Mouse (Mus musculus): Measurements from ENCODE around the gene Naa50.

Gene Naa50

DNA sequence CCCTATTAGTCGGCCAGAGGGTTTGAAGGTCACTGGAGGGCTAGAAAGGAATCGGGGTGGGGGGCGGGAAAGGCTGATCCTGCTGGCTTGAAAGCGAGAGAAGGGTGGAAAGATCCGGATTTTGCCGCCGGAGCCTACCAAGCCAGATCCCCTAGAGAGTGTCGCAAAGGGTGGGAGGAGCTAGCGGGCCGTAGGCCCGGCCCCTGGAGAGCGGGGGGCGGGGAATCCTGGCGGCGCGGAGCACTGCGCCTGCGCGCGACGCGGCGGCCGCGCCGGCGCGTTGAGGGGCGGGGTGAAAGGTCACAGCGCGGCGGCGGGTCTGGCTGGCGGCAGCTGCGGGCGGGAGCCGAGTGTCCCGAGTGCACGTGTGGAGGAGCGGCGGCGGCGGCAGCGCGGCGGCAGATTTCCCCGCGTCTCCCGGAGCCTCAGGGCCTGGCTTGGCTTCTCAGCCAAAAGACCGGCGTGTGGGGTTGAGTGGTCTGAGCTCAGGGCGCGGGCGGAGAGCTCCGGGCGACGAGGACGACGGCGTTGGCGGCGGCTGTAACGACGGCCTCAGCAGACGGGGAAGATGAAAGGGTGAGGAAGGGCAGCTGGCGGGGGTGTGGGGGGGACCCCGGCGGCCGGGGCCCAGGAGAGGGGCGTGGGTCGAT lies at the start of gene Naa50, which contains the start of gene Atp6v1a:
Gene Naa50, plus strand, starts transcription at position 295 of the 650 bp plus-strand sequence.
Gene Atp6v1a, minus strand, starts transcription at position 170 of the 650 bp plus-strand sequence.
- peak; percentile 89 to 90 for DNase-seq

DNA sequence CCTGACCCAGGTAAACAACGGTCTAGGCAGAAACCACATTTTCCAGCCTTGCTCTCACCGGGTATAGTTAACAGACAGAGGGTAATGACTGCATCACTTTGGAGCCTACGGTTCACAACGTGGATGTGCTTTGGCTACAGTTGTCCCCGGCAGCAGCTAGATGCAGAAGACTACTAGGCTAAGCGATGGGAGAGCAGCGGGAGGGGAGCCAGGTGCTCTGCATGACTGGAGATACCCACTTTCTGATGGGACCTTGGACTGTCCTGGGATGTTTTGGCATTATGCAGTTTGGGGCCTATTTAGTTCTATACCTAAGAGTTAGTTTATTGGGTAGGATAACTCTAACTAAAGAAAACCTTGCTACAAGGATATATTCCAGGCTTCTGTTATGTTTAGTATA lies 40.3 kb upstream of the Naa50 start:
- no peak for DNase-seq

DNA sequence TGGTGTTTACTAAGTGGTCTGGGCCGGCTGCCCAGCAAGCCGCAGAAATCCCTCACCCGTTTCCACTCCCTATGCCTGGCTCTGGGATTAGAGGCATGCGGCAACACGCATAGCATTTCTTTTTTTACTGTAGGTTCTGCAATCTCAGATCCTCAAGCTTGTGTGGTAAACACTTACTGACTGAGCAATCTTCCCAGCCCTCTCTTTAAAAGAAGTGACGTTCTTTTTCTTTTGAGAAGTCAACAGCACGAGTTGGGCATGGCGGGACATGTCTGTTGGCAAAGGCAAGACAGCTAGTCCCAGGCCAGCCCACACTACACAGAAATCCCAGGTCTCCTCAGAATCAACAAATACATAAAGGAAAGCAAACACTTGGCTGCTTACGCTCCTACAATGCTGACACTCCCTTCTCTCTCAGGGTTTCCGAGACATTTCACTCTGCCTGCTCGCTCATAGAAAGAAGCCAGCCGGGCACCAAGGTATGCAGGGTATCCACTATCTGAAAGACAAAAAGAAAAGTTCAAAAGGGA lies 38.4 kb upstream of the Naa50 start:
- DNase-seq: peak; percentile 13 to 34

DNA sequence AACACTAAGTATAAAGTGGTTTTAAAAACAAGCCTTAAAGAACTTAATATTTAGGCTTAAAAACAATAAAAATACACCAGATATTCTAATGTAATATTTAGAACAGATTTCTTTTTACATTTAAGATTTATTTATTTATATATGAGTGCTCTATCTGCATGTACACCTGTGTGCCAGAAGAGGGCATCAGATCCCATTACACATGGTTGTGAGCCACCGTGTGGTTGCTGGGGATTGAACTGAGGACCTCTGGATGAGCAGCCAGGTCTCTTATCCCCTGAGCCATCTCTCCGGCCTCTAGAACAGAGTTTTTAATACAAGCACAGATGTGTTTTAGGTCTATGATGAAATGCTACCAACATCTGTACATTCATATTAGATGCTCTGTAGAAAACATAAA lies 36.7 kb upstream of the Naa50 start:
- no peak for DNase-seq

DNA sequence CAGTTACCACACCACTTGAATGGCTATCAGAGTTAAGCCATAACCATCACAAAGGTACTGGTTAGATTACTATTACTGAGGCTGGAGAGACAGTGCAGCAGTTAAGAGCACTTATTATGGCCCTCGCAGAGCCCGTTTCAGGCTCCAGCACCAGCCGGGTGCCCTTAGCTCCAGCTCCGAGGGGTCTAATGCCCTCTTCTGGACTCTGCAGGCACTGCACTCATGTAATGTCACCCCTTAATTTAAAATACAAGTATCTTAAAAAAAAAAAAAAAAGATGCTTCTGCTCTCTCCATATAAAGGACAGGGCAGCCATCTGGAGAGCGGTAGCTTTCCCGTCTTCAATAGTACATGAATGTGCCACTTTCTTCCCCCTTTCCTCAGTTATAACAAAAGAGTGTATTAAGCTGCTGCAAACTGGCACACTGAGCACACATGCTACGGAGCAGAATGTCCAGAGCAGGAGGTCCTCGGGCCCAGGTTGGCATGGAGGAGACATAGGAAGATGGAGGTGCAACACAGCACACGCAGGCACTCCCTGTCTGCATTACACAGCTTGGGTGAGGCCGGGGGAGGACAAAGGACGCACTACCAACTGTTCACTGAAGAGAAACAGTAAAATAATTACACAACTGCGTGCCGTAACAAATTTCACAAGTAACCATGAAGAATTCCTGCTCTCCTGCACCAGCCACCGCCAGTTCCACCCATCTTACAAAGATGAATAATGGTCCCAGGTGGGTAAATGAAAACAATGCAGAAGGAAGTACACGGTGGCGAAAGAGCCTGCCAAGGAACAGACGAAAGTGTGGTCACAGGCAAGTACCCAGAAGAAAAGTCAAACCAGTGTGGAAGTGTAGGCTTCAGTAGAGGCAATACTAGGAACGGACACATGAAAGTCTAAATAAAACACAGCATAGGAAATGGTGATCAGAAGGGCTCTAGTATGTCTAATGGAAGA lies 35.5 kb upstream of the Naa50 start:
- no peak for DNase-seq

DNA sequence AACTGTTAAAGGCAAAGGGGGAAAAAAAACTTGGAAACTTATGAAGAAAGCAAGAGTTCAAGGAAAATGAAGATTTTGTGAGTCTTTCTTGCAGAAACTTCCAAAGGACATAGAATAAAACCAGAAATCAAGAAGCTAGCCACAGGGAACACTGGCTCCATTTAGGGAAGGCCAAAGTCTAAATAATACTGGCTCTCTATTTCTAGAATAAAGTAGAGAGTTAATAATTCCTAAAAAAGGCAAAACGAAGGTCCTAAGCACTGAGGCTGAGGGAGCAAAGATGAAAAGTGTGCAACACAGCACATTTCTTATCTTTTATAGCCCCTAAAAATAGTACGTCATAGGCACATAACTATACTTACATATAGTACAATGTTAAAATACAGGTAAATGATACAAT lies 34.4 kb upstream of the Naa50 start:
- no peak for DNase-seq

DNA sequence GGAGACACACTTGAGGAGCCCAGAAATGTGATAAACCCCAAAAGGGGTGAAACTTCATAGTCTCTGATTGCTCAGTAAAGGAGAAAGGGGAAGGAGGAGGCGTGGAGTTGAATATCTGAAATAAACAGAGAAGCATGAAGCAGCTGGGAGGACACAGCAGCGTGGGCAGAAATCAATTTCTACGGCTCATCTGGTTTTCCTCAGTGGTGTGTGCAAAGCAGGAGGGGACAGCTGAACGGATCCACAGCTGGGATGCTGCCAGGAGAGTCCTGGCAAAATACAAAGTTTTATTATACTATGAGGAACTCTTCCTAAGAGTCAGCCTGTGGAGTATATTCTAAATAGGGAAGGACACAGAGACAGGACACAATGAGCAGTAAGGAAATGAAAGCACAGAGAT lies 30.6 kb upstream of the Naa50 start:
- no peak for DNase-seq

DNA sequence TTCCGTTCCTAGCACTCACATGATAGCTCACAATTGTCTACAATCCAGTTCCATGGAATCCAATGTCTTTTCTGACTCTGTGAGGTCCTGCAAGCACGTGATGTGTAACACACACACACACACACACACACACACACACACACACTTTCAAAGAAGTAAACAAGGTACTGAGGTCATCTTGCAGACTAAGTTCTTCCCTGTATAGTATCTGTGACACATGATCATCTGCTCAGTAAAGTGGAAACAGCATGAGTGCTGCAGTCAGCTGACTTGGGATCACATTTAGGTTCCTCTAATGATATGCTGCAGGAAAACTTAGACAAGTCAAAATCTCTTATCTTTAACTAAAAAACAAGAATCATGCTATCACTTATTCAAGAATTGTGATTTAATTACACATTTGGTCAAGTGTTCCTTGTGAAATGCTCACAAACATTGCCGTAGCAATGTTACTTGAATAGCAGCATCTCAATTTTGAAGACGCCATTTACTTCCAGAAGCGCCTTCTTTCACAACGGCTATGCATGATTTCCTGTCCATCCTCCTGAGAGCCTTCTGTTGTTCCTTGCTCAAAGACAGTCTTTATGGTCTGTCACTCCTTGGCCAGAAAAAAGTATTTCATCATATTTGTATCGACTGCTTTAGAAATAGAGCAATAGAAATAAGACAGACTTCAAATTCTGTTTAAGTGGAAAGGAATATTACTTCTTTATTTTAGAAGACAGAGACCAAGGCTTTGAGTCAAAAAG lies 19.7 kb upstream of the Naa50 start:
- DNase-seq: no peak

DNA sequence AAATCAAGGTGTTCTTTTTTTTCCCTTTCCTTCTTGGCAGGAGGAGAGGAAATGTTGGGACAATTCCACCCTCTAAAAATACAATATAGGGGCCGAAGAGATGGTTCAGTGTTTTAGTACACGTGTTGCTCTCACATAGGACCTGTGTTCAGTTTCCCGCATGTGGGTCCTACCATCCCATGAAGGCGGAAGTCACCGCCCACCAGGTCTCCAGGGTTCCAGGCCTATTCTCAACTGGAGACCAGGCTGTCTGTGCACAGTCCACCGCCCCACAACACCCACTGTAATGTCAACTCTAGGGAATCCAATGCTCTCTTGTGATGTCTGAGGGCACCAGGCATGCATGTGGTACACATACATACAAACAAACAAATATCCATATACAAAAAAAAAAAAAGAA lies 17.5 kb upstream of the Naa50 start:
- DNase-seq: no peak

DNA sequence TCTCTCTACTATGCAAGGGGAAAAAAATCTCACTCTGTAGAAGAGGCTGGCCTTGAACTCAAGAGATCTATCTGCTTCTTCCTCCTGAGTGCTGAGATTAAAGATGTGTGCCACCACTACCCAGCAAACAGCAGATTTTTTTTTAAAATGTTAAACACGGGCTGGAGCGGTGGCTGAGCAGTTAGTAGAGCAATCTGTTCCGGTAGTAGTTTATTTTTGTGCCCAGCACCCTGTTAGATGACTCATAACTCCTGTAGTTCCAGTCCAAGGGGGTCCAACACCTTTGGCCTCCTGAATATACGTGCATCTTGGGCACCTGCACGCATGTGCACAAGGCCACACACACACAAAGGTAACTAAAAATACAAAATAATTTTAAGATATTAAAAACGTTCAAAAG lies 17.1 kb upstream of the Naa50 start:
- DNase-seq: no peak

DNA sequence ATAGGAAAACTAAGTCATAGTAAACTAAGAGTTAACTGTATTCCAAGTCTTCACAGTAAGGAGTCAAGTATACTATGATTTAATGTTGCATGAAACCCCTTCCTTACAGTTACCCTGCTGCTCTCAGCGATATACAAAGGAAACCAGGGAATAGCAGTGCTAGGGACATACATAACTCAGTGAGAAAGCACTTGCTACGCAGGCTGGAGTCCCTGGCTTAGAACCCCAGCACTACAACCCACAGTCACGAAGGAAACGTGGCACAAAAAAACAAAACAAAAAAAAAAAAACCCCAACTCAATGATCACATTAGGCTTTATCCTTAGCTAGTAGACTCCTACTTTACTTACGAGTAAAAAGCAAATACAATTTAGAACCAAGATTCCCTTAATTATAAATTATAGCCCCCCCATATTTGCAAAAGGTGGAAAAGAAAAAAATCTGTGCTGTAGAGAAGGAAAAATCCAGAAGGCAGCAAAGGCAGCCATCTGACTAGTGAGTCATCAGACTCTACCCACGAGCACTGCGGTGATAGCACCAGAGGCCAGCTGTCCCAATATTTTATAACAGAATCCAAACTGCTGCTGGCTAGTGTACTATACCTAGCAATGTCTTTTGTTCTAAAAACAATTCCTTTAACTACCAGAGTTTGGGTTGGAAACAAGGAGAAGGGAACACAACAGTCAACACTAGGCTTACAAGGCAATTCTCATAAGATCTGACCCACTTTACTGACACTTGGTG lies 16.5 kb upstream of the Naa50 start:
- DNase-seq: no peak

DNA sequence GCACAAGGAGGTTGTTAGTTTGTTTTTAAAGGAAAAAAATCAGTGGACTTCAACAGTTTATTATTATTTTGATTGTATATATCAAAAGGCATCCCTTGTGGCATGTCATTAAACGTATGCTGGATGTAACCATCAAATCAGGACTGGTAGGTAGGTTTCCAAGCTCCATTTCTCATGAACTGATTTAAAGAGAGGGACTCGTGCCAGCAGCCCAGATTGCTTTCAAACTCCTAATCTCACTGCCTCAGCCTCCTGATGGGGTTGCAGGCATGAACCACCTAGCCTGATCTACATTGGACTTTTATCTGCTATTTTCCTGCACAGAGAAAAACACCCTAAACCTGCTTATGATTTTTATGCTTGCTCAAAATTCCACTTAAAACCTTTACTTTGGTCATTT lies 15.8 kb upstream of the Naa50 start:
- DNase-seq: no peak

DNA sequence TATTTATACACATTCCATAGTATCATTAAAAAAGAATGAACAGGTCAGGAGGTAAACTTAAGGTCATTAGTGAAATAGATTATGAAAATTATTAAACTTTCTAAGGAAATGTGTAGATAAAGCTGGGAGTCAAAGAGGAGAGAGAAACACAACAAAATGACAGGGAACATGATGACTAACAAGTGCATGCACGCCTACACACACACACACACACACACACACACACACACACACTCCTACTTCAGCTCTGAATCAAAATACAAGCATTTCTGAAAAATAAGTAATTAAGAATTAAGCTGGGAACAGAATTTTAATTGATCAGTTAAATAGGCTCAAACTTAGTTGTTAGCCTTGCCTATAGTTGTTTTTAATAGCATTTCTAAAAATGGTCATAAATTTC lies 14.9 kb upstream of the Naa50 start:
- DNase-seq: no peak

DNA sequence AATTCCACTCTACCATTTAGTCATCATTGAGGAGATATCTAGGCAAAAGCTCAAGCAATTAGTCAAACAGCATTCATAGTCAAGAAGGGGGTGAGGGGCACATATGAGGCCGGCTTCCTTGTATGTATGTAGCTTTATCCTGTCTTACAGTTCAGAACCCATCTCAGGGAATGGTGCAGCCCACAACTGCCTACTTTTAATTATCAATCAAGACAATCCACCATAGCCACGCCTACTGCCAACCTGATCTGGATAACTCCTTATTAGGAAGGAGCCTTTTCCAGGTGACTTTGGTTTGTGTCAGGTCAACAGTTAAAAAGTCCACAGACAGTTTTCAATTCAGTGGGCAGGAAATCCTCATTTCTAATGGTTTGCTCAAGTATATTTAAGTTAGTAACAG lies 14.2 kb upstream of the Naa50 start:
- no peak for DNase-seq

DNA sequence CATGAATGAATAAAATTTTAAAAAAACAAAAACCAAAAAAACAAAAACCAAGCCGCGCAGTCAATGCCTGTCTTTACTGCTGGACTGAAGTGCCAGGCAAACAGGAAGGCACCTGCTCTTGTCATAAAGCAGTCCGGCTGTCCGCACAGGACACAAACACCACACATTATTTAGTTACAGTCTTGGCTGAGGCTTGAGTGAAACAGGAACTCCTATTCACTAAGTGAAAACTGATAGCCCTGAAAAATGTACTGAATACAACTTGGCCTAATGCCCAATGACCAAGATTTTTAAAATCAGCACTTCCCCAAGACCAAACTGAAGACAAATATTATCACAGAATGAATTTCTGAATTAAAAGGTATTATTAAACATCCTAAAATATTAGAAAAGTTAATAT lies 13.2 kb upstream of the Naa50 start:
- DNase-seq: no peak

DNA sequence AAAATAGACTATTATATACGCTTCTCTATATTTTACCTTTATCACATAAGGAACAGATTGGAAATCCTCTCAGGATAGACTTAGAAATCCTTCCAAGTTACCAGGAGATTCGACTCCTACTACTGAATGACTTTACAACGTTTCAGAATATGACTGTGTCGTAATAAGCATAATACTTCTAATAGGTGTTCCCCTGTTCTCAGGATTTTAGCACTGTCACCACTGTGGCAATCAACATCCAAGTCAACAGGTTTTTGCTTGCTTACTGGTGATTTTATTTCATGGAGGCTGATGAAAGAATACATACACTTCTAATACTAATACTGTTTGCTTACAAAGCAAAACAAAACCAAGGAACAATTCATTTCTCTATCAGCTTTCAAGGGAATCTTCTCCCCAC lies 7.3 kb upstream of the Naa50 start:
- no peak for DNase-seq

DNA sequence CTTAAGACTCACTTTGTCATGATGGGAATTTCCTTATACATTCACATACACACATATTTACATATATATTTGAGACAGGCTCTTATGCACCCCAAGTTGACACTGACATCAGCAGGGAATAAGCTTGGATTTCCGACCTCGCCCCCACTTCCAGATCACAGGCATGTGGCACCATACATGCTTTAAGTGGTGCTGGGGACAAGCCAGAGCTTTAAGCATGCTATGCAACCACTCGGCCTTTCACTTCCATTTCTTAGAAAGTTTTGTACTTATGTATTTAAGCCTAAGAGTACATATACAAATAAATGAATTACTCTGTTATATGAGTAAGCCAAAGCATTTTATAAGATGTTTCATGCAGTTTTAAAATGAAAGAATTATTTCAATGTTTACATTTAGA lies 6.4 kb upstream of the Naa50 start:
- no peak for DNase-seq

DNA sequence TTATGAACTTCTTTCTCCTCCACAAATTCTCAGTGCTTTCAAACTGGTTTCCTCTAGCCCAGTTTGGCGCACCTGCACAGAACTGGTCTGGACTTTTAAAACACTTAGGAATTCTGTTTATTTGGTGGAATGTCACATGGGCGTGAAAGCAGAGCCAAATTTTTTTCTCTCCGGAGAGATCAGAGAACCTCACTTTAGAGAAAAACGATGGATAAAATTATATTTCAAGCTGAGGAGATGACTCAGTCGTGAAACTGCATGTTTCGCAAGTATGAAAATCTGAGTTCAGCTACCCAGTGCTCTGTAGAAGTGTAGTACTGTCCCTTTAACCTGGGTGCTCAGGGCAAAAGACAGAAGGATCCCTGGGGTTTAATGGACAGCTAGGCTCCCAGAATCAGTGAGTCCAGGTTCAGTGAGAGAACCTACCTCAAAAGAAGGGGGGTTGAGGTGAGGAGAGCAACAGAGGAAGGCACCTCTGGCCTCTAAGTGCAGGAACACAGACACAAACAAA lies 3.1 kb upstream of the Naa50 start:
- DNase-seq: peak in 1 of 2 experiments; percentile 38

DNA sequence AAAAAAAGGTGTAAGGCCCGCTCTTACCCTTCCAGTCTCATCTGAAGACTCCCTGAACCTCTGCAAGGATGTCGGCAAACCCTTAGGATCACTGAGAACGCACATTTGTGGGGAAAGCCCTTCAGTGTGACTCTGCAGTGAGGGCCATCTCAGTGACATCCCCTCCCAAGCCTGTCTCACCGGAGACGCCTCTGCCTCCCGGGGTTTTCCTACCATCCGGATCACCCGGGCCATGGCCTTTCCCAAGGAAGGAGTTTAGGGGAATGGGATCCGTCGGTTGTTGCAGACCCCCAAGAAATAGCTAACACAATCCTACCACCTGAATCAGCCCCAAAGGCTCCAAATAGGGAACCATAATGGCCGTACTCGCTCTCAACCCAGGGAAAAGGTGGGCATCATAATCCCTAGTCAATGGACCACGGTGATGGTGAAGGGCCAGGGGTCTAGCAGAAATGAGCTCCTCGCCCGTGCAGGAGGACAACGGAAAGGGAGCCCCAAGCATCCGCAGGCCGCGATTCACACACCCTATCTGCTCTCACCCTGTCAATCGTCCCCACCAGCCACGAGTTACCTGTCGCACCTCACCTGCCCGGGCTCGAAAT lies 1.2 kb upstream of the Naa50 start:
- no peak for DNase-seq

DNA sequence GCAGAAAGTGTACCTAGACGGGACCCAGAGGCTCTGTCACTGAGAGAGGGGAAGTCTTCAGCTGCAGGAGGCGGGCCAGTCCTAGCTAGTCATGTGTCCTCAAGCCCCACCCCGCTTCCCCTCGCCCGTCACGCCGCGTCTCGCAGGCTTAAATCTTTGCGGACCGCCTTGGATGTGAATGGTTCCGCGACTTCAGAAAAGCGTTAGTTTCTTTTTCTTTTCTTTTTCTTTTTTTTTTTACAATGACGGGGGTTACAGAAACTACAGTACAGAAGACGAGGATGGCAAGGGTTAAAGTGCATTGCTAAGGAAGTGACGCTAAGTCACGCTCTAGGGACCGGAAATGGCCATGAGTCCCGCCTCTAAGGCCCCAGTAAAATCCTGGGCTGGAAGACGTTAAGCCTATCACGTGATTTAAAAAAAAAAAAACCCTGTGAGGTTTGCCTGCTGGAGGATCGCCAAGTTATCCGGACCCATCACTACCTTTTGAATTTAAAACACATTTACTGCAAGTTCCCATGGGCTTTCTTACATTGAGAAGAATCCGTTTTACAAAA lies 573 bp upstream of the Naa50 start:
- peak; percentile 92 for DNase-seq

DNA sequence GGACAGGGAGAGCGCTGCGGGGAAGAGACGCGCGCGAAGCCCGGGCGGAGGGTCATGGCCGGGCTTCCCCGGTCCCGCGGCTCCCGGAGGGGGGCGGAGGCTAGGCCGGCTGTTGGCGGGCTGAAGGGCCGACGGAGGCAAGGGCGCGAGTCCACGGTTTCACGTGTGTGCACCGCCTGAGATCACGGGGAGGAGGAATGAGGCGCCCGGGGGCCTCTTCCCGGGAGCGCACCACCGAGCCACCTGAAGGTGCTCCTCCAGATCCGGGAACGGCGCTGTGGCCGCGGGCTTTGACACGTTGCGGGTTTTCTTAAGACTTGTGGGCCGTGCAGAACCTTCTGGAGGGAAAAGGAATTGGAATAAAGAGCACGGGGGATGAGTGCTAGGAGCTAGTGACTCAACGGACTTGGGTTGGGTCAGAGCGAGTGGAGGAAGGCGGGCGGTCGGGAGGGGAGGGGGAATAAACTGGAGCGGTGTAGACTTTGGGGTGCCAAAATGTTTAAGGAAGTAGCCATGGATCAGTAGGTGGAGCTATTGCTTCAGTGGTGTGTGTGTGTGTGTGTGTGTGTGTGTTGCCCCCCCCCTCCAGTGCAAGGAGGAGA lies 657 bp downstream of the Naa50 start:
- DNase-seq: peak; percentile 87 to 90

Data from lung, adult 18-20 months (tissue).